Mouse (Mus musculus) embryo, embryonic 11 days (tissue): Measurements from ENCODE around the gene Elovl6.
A peak's percentile ranks its signal among the peaks of the same experiment; 100 is the strongest.

Experiments used
- DNase-seq: peaks from one replicate; pipeline ENCODE4 v3.0.0-alpha.2; 2015

Elovl6 gene

DNA sequence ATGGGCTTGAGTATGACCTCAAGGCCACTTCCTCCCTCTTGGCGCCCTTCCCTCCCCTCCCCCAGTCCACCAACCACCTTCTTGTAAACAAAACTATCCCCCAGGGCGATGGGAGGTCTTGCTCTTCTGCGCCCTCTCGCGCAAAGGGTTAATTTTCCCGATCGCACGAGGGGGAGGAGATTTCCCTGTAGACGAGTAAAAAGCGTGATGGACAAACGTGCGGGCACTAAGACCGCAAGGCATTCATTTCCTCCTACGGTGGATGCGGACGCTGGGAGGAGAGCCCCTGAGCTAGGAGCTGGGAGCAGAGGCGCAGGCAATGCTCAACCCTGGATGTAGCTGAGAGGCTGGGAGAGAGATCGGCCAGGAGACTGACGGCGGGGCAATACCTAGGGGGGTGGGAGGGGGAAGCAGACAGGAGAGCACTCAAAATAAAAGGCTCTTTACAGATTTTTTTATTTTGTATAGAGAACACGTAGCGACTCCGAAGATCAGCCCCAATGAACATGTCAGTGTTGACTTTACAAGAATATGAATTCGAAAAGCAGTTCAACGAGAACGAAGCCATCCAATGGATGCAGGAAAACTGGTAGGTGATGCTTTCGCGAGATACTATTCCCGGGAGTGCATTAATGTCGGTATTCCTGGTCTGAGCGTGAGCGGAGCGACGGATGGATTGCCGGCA is at the start of gene Elovl6:
Gene Elovl6, plus strand, starts transcription at position 176 of the 685 bp plus-strand sequence.
- peak; percentile 93 for DNase-seq

DNA sequence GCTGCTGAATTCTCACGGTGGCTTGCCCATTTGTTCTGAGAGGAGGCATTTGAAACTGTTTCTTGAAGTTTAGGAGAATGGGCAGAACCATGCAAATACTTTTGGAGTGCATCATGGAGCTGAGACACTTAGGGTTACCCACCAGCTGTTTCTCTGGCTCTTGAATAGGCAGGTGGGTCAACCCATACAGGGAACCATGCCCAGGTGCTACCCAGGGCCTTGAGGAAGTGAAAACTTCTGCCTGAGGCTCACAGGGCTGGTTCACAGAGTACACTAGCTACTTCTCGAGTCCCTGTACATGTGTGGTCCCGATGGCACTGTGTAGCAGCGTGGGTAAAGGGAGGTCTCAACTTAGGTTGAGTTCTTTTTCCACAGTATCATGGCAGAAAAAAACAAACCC is 43.4 kb upstream of the Elovl6 start:
- DNase-seq = no peak

DNA sequence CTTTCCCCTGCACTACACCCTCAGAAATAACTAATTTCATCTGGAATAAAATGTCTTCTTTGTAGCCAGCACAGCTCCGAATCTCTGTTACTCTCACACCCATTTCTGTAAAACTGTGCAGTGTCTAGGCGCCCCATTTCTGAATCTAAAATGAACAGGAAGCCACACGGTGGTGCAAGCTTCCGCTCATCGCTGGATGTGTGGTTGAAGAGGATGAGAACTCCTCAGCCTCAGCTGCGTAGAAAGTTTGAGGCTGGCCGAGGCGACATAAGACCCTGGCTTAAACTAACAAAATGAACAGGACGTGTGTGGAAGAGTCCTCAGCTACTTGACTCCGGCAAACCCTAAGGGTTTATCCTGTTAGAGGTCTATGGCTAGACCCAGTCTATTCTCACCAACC is 38.0 kb upstream of the Elovl6 start:
- no peak for DNase-seq

DNA sequence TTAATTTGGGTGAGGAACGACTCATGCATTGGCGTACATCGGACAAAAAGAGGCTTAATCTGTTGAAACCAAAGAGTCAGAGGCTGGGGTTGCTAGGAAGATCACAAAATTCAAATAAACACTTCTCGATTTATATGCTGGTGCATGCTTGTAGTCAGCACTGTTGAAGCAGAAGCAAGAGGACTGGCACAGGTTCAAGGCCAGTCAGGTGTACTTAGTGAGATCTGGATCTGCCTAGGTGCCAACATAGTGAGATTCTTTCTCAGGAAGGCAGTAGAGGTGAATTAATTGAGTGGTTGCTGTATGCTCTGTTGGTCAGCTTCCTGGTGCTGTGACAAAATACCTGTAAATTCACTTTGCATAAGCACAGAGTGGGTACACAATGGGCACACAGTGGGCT is 37.4 kb upstream of the Elovl6 start:
- no peak for DNase-seq

DNA sequence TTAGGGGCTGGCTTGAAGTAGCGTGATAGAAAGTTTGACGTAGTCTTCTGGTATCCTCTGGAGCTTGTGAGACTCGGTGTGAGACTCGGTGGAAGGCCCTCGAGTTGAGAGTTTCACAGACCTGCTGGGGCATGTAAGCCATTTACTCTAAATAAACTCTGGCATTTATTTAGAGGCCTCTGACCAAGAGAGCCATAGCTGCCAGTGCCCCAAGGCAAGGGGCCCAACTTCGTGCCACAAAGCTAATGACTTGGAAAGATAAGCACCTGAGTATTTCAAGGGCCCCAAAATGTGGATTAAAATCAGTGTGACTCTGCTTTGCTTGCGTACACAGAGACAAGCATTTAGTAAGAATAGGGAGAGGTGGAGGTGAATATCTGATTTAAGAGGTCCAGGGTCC is 28.4 kb upstream of the Elovl6 start:
- no peak for DNase-seq

DNA sequence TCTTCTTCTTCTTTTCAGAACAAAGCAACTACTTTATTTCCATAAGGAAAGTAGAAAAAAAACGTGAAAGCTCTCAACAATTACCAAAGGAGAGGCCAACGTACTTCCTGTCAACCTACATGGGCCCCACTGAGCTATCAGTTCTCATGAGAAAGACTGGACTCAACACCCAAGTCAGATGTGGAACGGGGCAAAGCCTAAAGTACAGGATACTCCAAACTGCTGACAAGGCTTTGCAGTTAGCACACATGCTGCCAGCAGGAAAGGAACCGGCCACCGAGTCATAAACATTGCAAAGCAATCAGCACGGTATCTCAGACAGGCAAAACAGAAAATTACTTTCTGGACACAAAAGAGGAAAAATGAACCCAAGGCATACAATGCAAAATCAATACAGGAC is 27.2 kb upstream of the Elovl6 start:
- no peak for DNase-seq

DNA sequence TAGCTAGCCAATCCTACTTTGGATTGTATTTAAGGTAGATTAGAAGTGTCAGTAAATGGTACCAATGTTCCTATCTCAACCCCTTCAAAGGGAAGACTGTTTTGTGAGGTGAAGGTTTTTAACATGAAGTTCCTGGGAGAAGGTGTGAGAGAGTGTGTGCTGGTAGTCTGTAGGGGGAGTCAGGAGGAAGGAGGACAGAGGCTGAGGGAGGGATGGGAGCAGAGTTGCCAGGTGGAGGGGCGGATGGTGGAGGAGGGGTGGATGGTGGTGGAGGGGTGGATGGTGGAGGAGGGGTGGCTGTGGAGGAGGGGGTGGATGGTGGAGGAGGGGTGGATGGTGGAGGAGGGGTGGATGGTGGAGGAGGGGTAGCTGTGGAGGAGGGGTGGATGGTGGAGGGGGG is 24.4 kb upstream of the Elovl6 start:
- no peak for DNase-seq

DNA sequence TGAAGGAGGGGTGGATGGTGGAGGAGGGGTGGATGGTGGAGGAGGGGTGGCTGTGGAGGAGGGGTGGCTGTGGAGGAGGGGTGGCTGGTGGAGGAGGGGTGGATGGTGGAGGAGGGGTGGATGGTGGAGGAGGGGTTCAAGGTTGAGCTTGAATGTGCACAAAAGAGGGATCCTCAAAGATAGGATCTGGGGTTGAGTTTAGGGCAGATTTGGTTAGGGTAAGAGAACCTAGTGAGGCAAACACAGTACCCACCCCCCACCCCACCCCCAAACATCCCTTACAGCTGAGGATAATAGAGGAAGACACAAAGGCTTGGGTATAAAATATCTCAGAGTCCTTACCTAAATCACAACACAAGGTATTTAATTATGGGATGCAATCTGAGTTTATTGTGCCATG is 23.6 kb upstream of the Elovl6 start:
- DNase-seq = no peak

DNA sequence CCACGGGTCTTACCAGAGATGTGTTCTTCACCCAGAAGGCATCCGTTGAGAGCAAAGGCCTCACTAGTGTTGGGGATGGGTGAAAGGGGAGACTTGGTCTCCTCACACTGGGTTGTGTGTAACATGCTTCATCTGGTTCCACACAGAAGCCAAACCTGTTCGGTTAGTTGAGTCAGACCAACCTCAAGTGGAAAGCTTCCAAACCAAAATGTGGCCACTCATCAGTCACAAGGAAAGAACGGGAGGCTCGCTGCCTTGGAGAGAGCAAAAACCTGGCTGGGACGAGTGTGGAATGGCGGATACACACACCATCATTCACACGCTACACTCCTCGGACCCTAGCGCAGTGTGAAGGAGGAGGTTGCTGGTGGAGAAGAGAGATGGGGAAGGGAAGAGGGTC is 22.4 kb upstream of the Elovl6 start:
- no peak for DNase-seq

DNA sequence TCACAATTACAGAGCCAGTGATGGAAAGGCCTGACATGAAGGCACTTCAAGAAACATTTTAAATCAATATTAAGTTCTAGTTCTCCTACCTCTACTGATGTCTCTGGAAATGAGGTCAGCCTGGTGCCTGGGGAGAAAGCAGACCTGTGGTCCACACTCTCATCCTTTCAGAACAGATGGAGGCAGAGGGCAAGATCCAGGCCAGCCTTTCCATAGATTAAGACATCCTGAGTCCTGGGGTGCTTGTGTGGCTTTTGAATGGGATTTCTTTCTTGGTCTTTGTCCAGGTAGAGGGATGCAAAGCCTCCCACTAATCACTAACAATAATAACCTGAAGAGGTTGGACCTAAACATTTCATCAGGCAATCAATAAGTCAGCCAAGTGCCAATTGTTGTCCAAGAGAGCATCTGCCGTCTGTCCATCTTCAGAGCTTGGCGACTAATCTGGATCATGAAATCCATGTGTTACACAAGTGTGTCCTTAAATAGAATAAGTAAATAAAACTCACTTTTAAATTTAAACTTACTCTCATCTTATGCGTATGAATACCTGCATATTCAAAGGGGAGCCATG is 16.2 kb upstream of the Elovl6 start:
- no peak for DNase-seq

DNA sequence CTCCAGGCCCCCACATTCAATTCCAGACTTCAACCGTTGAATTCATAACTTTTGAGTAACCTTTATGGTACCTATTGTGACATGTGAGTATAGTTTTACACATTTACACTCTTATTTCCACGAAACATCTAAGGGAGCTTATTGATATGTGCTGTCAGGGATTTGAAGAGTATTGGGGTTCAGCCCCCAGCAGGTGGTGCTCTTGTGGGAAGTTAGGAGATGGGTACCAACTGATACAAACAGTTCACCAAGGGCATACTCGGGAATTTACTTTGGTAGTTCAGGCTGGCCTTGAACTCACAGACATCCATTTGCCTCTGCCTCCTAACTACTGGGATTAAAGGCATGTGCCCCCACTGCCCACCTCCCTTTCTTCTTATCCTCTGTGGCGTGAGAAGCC is 11.7 kb upstream of the Elovl6 start:
- DNase-seq = no peak

DNA sequence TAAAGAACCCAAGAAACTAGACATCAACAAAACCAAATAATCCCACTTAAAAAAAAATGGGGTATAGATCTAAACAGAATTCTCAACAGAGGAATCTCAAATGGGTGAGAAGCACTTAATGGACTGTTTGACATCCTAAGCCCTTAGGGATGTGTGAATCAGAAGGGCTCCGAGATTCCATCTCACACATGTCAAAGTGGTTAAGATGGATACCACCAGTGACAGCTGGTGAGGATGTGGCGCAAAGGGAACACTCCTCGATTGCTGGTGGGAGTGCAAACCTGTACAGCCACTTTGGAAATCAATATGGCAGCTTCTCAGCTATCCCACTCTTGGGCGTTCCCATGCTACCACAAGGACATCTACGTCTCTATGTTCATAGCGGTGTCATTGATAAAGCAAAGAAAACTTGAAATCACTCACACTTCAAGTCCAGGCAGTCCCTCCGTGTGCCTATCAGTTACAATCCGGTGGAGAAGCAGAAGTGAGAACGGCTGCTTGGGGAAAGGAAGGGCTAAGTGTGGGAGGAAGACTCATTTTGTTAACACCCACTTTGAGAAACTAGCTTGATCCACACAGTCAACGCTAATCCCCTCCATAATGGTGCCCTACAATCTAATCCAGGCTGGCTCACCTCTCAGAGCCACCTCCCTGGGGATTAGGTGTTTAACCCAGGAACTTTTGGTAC is 8.6 kb upstream of the Elovl6 start:
- no peak for DNase-seq

DNA sequence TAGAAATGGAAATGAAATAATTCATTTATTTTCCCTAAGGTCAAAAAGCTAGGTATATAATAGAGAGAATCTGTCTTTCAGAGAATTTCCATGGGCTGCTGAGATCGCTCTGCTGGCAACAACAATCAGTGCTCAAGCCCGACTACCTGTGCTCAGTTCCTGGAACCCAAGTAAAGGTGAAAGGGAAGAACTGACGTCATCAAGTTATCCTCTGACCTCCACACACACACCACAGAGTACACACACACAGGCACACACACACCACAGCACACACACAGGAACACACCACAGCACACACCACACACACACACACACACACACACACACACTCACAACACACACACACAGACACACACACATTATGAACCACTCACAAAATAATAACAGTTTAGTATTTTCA is 5.1 kb upstream of the Elovl6 start:
- no peak for DNase-seq

DNA sequence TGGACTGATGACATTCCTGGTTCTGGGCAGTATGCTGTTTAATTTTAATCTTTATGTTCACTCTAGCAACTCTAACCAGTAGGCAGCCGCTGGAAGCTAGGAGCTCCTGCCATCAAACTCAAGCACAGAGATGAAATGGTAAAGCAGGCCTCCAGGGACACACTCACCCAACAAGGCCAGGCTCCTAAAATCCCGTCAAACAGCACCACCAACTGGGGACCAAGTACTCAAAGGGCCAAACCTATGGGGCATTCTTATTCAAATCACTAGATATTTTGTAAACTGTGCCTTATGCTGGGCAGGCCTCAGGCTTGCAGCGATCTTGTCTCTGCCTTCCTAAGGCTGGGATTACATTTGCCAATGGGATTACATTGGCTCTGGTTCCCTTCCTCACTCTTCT is 2.8 kb upstream of the Elovl6 start:
- no peak for DNase-seq

DNA sequence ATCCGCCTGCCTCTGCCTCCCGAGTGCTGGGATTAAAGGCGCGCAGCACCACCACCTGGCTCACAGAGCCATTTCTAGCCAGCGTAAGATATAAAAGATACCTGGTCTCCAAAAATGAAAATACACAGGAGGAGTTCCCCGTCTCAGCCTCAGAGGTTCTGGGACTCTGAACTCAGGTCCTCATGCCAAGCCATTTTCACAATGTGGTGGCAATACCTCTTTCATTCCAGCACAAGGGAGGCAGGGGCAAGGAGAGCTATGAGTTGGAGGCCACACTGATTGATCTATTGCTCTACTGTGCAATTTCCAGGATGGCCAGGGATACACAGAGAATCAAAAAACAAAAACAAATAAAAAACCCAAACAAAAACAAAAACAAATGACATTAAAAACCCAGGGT is 1.7 kb upstream of the Elovl6 start:
- DNase-seq = no peak

DNA sequence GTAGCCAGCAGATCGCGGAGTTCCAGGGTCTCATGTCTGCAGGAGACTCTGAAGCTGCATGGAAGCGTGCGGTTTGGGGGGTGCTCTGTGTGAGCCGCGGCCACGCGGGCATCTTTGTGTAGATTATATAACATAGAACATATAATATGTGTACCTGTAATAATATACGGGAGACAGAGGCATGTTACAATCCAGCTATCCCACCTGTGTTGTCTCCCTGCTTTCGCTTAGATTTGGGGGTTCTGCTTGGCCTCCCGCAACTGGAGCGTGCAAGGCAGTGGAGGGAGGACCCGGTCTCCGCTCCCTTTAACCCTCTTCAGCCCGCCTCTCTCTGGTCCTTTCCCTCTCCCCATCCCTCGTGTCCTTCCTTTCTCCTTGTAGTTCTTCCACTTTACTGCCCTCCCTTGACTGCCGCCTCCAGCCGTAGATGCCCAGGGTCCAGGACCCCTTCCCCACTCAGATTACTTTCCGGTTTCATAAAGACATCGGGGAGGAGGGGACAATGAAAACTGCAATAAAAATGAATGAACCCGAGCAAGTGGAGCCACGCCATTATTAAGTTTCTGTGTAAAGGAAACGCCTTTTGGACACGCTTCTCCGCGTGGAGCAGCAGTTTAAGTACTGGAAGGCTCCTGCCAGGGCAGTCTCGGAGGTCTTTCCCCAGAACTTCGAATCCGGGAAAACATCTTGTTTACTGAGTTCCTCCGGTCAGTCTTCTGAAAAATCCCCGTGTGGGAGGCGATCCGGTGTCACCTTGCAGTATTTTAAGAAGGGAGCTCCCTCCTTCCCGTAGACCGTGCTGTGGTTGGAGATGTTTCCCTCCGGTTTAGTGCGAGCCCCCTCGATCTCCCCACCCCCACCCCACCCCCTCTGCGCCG is 949 bp downstream of the Elovl6 start:
- DNase-seq = peak; percentile 69

DNA sequence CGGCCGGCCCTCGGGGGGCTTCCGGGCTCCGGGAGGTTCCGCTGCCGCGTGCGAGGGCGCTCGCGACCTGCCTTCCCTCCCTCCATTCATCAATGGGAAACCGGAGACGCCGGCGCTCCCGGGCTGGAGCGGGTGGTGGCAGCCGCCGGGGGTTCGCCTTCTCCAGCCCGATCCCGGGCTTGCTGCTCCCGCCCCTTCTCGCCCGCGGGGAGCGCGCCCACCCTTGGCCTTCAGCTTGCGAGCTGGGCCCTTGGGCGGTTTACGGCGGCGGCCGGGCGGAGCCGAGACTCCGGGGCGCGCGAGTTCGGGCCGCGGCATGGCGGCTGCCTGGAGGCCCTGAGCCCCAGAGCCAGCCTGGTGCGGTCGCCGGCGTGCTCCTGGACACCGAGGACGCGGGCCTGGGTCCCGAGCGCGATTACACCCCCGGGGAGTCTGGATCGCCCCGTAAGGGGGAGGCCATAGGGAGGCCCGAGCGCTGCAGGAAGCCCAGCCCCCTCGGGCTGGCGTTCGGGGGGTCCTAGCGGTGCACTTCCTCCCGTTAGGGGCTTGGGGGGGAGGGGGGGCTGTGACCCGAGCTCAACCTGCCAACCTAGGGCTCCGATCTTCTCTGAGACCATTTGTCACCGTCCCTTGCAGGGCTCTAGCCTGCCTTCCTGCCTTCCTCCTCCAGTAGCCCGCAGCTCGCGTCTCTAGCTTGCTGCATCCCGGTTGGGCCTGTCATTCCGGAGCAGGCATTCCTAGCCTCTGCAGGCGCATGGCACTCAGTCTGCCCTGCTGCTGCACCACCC is 1.8 kb downstream of the Elovl6 start:
- peak; percentile 79 for DNase-seq

DNA sequence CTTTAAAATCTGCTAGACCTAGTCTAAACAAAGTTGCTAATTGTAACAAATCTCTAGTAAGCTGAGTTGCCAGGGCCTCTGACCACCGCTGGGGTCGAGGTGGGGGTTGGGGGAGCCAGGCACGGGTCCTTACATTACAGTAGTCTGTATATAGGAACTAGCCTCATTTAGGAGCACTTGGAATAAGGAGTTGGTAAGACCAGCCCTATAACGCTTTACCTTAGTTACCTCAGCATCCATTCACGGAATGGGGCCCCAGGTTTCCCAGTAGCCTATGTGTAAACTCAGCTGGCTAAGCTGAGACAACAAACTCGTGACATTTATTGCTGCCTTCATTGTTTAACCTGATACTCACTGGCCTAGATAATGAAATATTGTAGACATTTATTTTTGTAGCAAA is 3.3 kb downstream of the Elovl6 start:
- no peak for DNase-seq

DNA sequence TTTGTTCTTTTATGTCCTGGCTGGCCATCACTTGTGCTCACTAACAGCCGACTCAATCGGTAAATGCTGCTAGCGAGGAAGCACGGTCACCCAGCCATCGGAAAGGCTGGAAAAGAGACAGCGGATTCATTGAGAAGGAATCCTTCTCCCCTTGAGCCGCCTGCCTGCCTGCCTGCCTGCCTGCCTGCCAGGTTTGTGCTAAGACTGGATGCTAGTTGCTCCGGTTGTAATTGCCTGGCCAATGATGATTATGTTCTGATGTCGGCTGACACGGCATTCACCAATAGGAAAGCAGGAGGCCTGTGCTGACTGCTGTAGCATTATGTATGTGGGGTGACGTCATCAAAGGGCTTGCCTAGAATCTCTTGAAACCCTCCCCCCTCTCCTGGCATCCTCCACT is 4.0 kb downstream of the Elovl6 start:
- DNase-seq = peak; percentile 99

DNA sequence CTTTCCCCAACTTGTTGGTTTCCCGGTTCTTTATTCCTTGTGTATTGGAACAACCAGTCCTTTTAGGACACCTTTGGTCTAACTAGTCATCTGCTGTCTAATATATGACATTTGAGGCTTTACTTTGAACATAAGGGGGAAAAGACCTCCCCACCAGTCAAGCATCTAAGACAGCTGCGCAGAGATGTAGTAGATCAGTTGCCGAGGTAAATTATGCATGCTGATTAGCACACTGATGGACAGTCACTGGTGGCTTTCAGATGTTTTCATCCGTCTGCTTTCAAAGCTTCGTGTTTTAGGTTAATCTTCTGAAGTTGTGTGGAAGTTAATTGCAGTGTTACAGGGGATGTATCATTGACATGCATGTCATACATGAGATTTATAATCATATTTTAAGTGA is 5.8 kb downstream of the Elovl6 start:
- no peak for DNase-seq

DNA sequence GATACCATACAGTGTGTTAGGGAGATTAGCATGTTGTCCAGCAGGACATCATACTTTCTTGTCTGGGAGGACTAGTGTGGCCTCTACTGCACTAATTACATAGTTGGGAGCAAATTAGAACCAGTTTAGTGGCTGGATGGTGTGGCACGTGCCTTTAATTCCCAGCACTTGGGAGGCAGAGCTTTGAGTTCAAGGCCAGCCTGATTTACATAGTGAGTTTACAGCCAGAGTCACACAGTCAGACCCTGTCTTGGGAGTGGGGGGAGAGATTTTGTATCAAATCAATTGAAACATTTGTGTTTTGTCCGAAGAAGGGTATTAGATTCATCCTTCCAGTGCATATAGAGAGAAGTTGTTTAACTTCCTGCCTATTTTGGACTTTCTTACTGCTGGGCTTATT is 8.7 kb downstream of the Elovl6 start:
- no peak for DNase-seq

DNA sequence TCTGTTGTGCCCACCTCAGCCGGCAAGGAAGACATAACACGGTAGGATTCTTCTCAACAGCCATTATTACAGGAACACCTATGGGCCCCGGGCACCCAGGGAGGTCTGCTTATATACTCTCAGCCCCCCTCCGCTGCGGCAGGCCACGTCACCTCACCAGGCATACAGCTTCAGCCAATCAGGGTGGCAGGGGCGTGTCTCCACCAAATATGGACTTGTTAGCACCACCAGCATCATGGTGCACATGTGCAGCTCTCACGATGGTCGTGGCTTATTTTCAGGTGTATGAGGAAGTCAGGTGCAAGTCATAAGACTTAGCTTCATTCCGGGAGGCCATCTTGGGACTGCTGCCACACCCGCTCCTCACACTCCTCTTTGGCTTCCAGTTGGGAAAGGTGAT is 9.3 kb downstream of the Elovl6 start:
- no peak for DNase-seq

DNA sequence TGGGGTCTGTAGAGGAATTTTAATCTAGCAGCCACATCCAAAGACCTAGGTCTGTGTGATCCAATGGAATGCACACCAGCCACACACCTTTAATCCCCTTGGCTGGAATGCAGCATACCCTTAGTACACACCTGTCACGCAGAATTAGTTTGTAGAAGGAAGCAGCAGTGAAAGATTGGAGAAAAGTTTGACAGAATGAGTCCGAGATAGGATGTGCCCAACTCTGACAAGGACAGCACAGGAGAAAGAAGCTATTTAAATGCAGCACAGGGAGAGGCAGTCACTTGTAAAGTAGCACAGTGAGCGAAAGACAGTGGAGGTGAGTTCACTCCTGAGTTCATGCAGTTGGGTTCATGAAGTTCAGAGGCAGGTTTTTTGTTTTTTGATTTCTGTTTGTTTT is 11.2 kb downstream of the Elovl6 start:
- DNase-seq = no peak
